Mouse (Mus musculus) ovary, adult 18-20 months (tissue): ENCODE results near the gene Calm3.
A peak's percentile ranks its signal among the peaks of the same experiment; 100 is the strongest.
"Not testable (repeated sequence)": the region's sequence is repeated elsewhere in the genome, so short reads cannot be mapped to it uniquely, and the experiment has no call there.

Experiments used
- DNase-seq: peaks from one replicate; pipeline ENCODE4 v3.0.0; 2022; ENCODE audit warnings: low spot score, mixed read lengths

The Calm3 gene

DNA sequence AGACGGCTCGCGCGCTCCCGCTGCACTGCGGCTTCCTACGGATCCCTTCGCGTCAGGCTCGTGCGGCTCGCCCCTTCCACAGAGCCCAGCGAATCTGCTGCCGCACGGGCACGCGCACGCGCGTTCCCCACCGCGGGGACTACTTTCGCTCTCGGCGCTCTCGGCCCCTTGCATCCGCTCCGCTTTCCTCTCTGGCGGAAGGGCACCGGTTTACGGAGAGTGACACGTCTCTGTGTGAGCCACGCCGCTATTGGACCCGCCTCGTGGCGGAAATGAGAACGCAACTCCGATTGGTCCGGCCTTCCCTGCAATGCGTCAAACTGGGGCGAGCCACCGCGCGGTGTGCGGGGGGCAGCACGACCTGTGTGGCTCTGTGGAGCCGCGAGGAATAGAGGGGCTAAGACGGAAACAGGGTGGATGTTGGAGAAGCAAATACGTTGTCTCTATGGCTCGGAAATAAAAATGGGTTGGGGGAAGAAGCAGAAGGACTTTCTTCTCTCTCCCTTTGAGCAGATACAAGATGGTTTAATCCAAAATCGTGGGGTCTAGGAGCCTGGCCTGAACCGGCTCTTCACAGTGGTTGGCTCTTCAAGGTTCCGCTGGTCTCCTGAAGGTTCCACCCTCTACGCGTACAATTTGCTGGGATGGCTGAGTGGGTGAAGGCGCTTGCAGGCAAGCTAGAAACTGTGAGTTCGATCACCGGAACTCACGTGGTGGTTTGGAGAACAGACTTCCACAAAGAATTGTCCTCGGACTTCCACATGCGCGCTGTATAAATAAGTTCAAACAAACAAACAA, at the start of gene Calm3:
Gene Calm3 (minus strand): TSS at position 78 of the 798 bp plus-strand sequence.
- peak; percentile 98 for DNase-seq

DNA sequence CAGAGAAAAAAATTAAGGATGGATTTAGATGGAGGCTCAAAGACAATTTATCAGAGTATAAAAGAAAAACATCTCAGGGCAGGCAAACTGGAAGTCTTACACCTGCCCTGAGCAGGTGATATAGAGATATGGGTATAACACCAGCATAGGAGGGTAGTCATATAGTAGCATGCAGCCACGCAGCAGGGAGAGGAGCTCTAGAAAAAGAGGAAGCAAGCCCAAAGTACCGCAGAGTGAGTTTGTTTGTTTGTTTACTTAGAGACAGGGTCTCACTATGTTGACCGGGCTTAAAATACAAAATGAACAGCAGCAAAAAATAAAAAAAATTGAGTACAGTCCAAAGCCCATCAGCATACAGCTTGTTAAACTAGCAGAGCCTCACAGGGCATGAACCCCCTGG, 47.2 kb upstream of the Calm3 start:
- no peak for DNase-seq

DNA sequence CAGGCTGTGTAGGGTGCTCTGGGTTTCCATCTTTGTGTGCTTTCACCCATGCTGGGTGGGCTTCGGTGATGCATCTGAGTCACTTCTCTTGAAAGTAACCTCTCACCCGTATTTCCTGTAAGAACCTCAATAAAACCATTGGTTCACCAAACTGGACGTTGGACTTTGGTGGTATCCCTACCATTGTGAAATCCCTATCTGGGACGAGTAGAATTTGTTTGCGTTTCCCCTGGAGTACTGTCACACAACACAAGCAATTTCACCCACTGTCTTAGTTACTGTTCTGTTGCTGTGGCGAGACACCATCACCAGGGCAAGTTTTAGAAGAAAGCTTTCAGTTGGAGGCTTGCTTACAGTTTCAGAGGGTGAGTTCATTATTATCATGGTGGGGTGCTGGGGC, 44.5 kb upstream of the Calm3 start:
- no peak for DNase-seq

DNA sequence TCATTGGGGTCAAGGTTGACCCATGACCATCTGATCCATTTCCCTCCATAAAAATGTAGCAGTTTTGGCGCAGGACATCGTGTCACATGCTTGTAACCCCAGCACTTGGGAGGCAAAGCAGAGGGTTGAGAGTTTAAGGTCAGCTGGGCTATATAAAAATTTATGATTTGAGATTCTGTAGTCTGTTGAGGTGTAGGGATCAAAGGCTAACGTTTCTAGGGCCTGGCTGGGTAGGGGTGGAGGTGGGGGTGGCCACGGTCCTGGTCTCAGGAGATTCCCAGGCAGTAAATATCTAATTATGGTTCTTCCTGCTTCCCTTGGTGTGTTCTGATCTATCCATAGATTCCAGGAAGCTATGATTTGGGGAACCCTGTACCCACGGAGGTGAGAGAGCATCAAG, 37.8 kb upstream of the Calm3 start:
- no peak for DNase-seq

DNA sequence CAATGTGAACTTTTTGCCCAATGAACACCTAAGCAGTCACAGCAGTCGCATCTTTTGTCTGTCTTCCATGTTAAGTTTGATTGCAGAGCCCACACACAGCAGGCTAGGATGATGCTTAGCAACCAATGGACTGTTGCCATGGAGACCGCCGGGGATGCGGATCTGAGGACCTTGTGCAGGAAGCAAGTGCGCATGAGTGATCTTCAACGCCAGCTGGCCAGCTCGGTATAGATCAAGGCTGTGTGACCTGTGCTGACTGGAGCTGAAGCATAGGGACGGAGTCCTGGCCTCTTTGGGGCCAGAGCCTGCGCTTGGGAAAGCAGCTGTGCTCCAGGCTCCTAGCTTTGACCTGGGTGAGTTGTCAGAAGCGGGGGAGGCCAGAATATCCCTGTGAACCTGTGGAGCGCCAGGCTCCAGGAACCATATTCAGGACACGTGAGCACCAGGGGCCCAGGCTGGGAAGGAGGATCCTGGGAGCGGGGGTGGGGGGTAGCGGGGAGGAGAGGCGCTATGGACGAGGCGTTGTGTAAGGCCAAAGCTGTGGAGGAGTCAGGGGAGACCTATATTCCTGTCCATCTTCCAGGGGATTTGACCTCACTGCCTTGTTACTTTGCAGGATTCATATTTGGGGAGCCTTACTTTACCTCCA, 35.7 kb upstream of the Calm3 start, which contains the start of gene Pnmal1:
Gene Pnmal1 (plus strand): TSS at position 141 of the 649 bp plus-strand sequence.
- DNase-seq: peak; percentile 67

DNA sequence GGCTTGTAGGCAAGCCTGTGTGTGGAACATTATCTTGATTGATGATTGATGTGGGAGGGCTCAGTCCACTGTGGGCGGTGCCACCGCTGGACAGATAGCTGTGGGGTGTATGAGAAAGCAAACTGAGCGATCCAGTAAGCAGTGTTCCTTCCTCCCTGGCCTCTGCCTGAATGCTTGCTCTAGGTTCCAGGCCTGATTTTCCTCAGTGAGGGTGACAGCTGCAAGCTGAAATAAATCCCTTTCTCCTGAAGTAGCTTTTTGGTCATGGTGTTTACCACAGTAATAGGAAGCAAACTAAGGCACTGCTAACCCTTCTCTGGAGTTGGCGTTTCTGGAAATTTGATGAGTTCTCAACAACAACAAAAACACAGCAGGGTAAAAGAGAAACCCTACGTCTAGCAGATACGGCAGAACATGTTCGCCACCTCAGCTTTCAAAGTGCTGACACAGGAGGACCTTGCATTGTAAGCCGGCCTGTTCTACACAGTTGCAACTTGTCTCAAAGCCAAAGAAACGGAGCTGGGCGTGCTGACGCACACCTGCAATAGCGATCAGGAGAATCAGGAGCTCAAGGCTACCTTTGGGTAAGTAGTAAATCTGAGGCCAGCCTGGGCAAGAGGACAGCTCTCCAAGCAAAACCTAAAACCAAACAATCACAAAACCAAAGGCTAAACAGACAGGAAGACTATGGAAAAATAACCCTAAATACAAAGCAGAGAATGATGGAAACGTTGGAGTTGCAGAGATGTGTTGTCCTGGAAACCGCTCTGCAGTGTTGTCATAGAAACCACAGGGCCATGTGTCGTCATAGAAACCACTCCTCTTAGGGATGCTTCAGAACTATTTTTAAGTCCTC, 32.7 kb upstream of the Calm3 start:
- no peak for DNase-seq

DNA sequence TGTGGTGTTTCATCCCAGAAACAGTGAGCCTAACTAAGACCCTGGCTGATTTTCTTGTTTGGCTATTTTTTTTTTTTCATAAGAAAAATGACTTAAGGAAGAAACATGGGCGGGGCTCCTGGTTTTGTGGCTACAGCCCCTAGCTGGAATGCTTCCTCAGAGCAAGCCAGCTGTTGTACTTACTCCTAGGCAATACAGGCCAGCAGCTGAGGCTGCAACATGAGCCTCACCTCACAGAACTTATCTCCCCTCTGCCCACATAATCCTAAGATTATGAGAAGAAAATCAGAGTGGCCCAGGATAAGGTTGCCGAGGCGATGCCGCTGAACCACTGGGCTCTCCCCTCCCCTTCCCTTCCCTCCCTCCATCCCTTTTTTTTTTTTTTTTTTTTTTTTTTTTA, 31.8 kb upstream of the Calm3 start:
- no peak for DNase-seq

DNA sequence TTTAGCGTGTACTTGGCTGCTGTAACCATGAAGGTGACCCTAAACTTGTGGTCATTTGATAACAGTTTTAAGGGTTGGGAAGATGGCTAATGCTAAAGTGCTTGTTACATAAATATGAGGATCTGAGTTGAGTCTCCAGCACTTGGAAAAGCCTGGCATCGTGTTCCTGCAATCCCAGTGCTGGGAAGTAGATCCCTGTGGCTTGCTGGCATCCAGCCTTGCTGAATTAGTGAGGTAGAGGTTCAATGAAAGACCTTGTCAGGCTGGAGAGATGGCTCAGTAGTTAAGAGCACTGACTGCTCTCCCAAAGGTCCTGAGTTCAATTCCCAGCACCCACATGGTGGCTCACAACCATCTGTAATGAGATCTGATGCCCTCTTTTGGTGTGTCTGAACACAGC, 29.9 kb upstream of the Calm3 start:
- DNase-seq: not testable (repeated sequence)

DNA sequence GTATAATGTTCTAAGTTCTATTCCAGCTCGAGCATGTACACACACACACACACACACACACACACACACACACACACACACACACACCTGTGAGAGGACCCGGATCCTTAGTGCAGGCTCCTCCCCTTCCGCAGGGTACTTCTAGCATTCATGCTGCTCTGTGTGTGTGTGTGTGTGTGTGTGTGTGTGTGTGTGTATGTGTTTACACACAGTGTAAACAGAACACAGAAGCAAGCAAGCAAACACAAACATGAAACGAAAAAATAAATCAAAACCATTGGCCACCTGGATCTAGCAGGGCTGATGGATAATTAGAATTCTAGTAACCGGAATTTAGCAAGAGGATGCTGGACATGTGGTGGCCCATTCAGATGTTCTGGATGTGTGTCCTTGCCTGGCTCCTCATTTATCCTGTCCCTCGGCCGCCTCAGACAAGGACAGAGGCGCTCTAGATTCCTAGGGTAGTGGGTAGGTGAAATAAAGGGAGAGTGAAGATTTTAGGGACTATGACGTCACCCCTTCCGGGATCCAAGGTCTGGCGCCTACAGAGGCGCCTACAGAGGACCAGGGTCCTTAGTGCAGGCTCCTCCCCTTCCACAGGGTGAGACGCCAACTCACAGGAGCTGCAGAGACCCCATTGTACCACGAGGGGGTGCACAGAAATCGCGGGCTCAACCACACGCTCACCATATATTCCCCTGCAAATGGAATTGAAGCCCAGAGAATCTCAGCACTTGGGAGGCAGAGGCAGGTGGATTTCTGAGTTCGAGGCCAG, 27.1 kb upstream of the Calm3 start:
- peak; percentile 61 for DNase-seq

DNA sequence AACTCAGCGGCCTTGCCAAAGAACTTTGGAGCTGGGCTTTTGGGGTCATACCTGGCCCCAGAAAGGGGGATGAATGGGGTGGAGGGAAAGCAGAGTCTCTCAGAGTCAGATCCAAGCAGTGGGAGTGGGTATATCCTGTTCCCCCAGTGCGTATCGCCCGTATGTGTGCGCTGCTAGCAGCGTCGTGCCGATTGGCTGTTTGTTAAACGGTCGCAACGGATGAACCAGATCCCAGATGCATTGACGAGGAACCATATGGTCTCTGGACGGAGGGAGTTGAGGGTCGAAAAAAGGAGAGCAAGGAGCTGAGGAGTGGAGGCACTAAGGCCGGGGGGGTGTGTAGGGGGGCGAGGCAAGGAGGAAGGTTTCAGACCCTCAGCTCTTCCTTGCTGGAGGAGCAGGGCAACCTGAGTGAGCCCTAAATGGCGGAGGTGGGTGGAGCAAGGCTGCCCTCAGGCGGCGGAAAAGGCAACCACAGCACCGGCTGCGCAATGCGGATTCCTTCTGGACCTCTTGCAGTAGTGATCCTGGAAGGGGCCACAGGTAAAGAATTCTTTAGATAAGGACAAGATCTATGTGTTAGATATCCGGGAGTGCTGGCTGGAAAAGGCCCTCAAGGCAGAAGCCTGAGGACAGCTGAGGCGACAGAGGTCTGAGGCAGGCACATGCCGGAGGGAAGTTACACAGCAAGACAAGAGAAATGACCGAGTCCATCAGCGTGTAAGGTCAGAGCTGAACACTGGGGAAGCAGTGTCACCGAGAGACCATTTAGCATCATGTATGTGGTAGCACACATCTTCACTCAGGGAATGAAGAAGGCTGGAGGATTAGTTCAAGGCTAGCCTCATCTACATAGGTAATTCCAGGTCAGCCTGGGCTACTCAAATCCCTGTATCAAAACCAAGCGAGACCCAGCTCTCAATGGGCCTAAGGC, 26.3 kb upstream of the Calm3 start:
- DNase-seq: no peak

DNA sequence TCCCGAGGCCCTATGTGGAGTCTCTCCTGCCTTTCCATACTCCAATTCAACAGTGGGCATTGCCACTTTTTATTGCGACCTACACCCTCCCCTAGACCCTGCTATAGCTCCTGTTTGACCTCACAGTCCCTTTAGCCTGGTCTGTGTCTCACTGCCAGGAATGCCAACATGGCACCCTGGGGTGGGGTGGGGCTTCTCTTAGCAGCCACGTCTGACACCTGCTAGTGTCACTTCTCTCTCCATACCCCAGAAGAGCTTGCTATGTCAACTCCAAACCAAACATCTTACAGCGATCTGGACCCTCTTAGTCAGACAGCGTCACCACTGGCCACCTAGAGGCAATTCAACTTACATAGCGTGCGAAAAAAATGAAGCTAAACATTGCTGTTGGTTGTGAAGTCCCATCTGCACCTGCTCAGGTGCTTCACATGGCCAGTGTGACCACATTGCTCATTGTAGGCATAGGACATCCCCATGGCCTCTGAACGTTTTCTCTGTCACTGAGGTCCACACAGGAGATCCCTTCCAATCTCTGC, 25.1 kb upstream of the Calm3 start:
- DNase-seq: no peak

DNA sequence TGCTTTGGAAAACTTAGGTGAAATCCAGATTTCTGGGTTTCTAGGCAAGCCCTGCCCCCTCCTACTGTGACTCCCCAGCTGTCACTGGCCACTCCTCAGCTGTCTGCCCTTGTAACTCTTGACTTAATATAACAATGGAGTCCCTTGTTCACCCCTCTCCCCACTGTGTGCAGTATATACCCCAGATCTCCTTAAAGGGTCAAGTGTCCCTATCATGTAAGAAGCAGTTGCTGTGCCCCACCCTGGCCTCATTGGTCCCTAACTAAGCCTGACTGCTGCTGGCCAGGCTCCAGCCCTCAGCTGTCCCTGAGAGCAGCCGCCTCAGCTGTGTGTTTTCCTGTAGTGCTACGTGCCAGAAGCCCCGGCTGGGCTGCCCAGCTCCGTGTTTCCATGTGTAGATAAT, 24.0 kb upstream of the Calm3 start:
- no peak for DNase-seq

DNA sequence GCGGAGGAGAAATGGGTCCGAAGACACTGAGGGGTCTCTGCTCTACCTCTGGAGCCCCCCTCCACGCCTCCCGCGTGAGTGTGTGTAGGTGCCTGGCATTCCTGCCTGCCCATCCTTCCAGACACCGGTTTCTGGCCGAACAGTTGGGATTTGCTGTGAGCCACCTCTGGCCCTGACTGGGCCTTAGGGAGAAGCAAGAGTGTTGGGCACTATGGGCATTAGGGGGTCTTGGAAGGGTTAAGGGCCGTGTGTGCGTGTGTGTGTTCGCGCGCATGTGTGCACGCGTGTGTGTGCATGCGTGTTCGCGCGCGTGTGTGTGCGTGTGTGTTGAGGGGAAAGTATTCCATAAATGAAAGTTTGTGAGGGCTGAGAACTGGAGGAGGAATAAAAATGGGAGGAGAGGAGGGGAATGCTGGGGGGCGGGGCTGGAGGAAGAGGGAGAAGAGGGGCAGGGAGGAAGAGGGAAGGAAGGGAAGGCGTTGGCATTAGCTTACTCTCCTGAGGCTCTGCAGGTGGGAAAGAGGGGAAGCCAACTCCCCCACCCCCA, 23.5 kb upstream of the Calm3 start:
- DNase-seq: no peak

DNA sequence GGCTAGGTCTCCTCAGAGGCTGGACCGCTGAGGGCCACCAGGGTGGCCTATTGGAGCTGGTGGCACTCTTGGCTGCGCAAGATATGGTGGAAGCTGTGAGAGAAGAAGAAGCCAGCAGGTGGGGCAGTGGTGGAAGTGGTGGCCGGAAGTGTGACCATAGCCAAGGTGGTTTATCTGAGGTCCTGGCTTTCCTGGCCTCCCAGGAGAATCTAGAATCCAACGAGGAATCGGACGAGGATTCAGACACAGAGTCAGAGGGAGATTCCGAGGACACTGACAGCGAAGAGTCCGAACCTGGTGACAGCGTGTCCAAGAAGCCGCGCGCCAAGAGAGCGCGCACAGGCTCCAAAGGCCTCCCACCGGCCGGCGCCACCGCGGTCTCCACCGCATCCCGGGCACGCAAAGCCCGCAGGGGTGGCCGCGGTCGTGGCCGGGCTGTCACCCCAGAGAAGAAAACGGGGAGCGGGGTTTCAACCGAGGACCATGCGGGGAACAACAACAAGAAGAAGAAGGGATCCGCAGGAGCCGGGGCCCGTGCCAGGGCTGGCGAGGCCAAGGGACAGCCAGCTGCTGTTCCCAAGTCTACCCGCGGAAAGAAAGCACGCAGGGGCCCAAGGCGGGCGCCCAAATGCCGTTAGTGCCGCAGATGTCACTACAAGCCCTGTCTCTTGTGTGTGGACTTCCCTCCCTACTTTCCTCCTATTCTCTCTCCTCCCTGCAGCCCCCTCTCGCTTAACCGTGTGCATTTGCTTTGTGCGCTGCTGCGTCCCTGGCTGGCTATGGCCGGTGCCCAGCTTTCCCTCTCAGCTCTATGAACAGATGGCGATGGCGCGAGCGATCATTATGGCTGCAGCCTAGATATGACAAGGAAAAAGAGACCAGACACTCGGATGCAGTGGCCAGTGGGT, 22.8 kb upstream of the Calm3 start:
- DNase-seq: no peak

DNA sequence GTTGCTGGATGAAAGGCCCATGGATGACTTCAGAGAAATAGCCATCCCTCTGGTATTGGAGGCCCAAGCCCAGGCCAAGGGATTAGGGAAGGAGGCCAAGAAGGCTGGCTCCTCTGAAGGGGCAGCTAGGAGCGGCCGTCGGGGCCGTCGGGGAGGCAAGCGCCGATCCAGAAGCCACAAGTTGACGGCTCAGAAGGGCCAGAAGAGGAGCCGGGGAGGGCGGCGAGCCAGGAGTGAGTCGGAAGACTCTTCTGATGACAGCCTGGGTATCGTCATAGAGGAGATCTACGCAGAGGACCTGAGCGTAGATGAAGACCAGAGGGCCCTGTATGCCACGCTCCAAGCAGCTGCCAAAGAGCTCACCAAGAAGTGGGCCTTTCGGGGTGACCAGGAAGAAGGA, 21.5 kb upstream of the Calm3 start:
- no peak for DNase-seq

DNA sequence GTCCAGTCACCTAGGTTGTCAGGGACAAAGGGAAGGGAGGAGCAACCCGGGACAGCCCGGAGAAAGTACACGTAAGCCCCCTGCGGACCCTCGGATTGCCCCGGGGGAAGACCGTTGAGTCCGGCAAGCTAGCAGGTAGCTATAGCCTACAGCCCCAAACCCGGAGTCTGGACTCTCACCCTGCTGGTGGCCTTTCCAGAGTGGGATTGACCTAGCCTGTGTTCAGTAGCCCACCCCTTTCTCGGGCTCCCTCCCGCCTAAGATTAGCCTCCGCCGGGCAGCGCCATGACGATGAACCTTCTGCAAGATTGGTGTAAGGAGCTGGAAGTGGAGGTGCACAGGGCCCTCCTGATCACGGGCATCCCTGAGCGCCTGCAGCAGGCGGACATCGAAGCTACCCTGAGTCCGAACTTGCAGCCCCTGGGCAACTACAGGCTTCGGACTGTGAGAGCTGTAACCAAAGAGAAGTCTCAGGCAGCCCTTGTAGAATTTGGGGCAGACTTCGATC, 20.9 kb upstream of the Calm3 start:
- no peak for DNase-seq

DNA sequence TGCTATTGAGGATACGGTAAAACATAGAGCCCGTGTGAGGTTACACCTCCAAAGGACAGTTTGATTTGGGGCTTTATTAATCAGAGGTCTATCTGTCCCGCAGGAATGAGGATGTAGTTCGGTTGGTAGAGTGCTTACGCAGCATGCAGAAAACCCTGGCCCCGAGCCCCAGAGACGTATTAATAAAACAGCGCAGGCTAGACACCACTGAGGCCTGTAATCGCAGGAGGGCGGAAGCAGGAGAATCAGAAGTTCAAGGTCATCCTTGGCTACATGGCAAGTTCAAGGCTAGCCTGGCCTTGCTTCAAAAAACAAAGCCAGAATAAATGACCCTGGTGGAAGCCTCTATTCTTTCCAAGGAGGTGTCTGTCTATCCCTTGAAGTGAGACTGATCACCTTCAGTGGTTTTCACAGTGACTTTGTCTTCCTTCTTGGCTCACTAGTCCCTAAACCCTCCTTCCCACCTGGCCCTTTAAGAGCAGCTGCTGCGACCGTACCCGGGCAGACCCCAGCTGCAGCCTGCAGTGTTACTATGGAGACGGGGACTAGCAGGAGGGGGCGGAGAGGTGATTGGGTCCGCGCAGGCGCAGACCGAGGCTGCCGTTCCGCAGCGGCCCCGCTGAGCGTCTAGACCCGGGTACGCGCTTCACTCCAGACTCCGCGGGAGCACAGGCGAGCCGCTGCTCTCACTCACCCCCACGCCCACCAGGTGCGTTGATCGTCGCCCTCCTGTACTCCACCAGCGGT, 20.3 kb upstream of the Calm3 start, which contains the start of gene Pnmal2:
Gene Pnmal2 (plus strand): TSS at position 622 of the 747 bp plus-strand sequence.
- DNase-seq: peak; percentile 89

DNA sequence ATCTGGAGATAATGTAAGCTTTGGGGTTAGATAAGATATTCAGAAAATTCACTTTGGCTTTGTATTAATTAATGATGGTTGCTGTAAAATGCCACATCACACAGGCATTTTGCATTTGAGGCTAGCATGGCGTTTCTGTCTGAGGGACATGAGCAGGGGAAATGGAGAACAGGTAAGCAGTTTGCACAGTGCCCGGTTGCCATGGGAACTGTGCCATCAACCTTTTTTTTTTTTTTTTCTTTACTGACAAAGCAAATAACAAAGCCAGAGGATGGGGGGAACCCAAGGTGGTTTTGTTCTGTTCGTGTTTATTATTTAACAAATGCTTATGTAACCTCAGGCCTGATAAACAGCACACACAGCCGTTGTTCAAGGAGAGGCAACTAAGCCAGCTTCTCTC, 18.9 kb upstream of the Calm3 start:
- DNase-seq: no peak
